Mouse (Mus musculus): ENCODE measurements at regions not wholly inside any gene's neighbourhood (a gene's known extent, or its start where the extent isn't known, plus 50 kb on each side); places are given as distances from the start of the nearest gene placed in this dataset.

- peak in 1 of 2 experiments; percentile 51 for DNase-seq (ENCODE audit: low spot score in 2 of 2)
These were observed 115.1 kb upstream of the Taf1b start for GRCm38 (mm10) chr12:24383016-24383415.

GRCm38 (mm10) chr12:24424958-24425357, 73.2 kb upstream of the Taf1b start:
- no peak for DNase-seq (ENCODE audit: low spot score in 2 of 2)
